Comparison of ENCODE assay signal across 8 mouse cellular contexts in the genomic region with DNA sequence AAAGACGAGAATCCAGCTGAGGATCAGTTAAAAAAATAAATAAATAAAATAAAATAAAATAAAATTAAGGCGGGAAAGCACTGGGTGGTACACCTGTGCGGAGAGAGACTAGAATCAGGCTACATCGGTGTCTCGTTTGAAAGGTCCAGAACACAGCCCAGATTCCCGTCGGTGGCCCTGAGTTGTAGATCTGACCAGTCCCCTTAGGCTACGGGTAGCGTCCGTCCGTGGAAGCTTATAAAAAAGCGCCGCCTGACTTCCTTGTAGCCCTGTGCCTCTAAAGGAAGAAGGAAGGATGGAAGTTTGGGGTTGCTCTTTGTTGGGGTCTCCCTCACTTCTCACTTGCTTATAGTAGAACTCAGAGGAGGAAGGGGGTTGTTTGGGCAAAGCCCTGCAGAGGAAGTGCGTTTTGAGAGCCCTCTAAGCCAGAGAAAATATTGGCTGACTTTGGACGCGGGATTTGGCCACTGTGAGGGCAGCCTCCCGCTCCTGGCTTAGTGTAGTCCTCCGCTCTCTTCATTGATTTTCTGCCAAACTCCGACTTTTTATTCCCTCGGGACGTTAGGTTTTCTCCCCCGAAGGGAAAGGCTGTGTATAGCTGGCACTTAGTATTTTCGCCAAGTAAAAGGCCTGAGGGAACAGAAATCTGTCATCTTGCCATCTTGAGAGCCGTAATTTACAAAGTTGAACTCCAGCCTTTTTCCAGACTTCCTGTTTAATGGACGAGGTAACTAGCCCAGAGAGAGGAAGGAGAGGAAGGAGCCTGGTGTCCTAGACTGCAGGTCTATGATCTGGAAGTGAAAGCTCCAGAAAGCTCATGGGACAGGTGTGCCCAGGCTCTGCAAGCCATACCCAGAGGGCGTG. TPM values are rescaled to one million over a fixed set of nuclear protein-coding genes. Genes with fewer than 3 reads are reported as not detected.
A peak's percentile ranks its signal among the peaks of the same experiment; 100 is the strongest.
DNase-seq lines count a peak whose midpoint lies in the region; ATAC-seq and TF ChIP-seq lines count a peak whose summit lies in the region.

No protein-coding gene starts in this region.

- no peaks in the 10 kb centered on the region for H3K36me3 ChIP-seq in ES-Bruce4 (ENCODE audit: control insufficient read depth, insufficient read depth, low read length, poor library complexity, severe bottlenecking)
- peaks cover 11% of the 10 kb centered on the region; the same call in 1 of the 2 replicates for H3K36me3 ChIP-seq in forebrain, embryonic 15.5 days
- H3K36me3 ChIP-seq in intestine, postnatal 0 days (ENCODE audit: control insufficient read depth, insufficient read depth), result peaks cover 24% of the 10 kb centered on the region

- H3K9ac ChIP-seq in ES-Bruce4 (ENCODE audit: low read depth, poor library complexity, severe bottlenecking), result peak overlapping the region; percentile 62
- peak overlapping the region; percentile 85 for H3K9ac ChIP-seq in forebrain, embryonic 15.5 days (replicated peaks)
- peak overlapping the region; percentile 86 for H3K9ac ChIP-seq in intestine, postnatal 0 days (ENCODE audit: low read depth, low read length)

- TF ChIP-seq CTCF in ES-Bruce4 (IDR thresholded peaks at IDR 0.05; ENCODE audit: low read depth, low read length), result no peak
- TF ChIP-seq CTCF in intestine, postnatal 0 days (IDR thresholded peaks at IDR 0.05; ENCODE audit: low read depth), result no peak

- H3K4me1 ChIP-seq in ES-Bruce4 (ENCODE audit: control insufficient read depth, insufficient read depth, low read length), result no peaks in the 10 kb centered on the region
- H3K4me1 ChIP-seq in forebrain, embryonic 15.5 days, result peaks cover 10% of the 10 kb centered on the region
- peaks cover 14% of the 10 kb centered on the region for H3K4me1 ChIP-seq in intestine, postnatal 0 days (replicated peaks; ENCODE audit: control insufficient read depth, insufficient read depth, low read length)

- peak overlapping the region; percentile 80 for H3K4me3 ChIP-seq in ES-Bruce4 (ENCODE audit: low read depth, low read length)
- peak overlapping the region; percentile 91 for H3K4me3 ChIP-seq in forebrain, embryonic 15.5 days
- H3K4me3 ChIP-seq in intestine, postnatal 0 days (ENCODE audit: low read depth, low read length), result peak overlapping the region; percentile 85

- ATAC-seq in forebrain, embryonic 15.5 days (replicated peaks), result no peak
- ATAC-seq in intestine, postnatal 0 days, result peak; percentile 27; the same call in 1 of the 2 replicates
- no peak for ATAC-seq in monocyte, adult 5-6 weeks (replicated peaks; ENCODE audit: insufficient number of reproducible peaks, low FRiP score, low TSS enrichment, poor library complexity, severe bottlenecking)

- H3K27me3 ChIP-seq in ES-Bruce4 (ENCODE audit: control insufficient read depth, insufficient read depth, low read length, poor library complexity, severe bottlenecking), result no peaks in the 10 kb centered on the region
- no peaks in the 10 kb centered on the region for H3K27me3 ChIP-seq in forebrain, embryonic 15.5 days
- H3K27me3 ChIP-seq in intestine, postnatal 0 days (replicated peaks; ENCODE audit: control insufficient read depth, insufficient read depth, low read length), result no peaks in the 10 kb centered on the region

- H3K4me2 ChIP-seq in forebrain, embryonic 15.5 days (replicated peaks), result peak overlapping the region; percentile 90
- peak overlapping the region; percentile 79 for H3K4me2 ChIP-seq in intestine, postnatal 0 days (replicated peaks; ENCODE audit: low read depth)

- no peak for TF ChIP-seq EP300 in ES-Bruce4 (IDR thresholded peaks at IDR 0.05; ENCODE audit: insufficient read depth, low read depth, low read length)

- 6% methylated on average over 26 of the region's 26 CpGs for WGBS in forebrain, embryonic 15.5 days
- 1% methylated on average over 26 of the region's 26 CpGs for WGBS in intestine, postnatal 0 days

- H3K9me3 ChIP-seq in ES-Bruce4 (replicated peaks; ENCODE audit: control insufficient read depth, insufficient read depth, low read length, poor library complexity, severe bottlenecking), result no peaks in the 10 kb centered on the region
- H3K9me3 ChIP-seq in forebrain, embryonic 15.5 days, result no peaks in the 10 kb centered on the region
- no peaks in the 10 kb centered on the region for H3K9me3 ChIP-seq in intestine, postnatal 0 days (ENCODE audit: control insufficient read depth)

- TF ChIP-seq POLR2A in ES-Bruce4 (IDR thresholded peaks at IDR 0.05; ENCODE audit: insufficient read depth, low read length), result no peak

- no peak overlapping the region for H3K27ac ChIP-seq in ES-Bruce4 (ENCODE audit: insufficient read depth, low read length)
- H3K27ac ChIP-seq in forebrain, embryonic 15.5 days (replicated peaks), result peak overlapping the region; percentile 86
- H3K27ac ChIP-seq in intestine, postnatal 0 days (ENCODE audit: low read depth, low read length), result peak overlapping the region; percentile 90

- peak; percentile 66 for DNase-seq in adrenal gland, postnatal 10 days
- DNase-seq in adrenal gland, adult 8-10 months, result no peak
- peak; percentile 28 for DNase-seq in lung, postnatal 10 days
- no peak for DNase-seq in left cerebral cortex, adult 11 months (ENCODE audit: low spot score)

RNA-seq across cellular contexts. Expression of gene Fuca1, which starts 1.0 kb away (rescaled TPM):
- 100 to 1,000 TPM in 1 of 2 experiments, 10 to 100 TPM in 1; 96.9 to 109 TPM for total RNA-seq in adrenal gland, postnatal 10 days (2021)
- 100 to 1,000 TPM in 3 of 4 experiments, 10 to 100 TPM in 1; 83.5 to 119 (median 106) TPM for total RNA-seq in adrenal gland, adult 8-10 months (2022)
- 46.0 and 47.2 TPM in 2 replicates for polyA plus RNA-seq in ES-Bruce4 (2011; ENCODE audit: insufficient read depth, insufficient read length, low read depth, missing spikeins)
- polyA plus RNA-seq in forebrain, embryonic 15.5 days (2015; fragmentation: Nextera tagmentation; extraction: Ambion mirVana), result 50.9 and 56.7 TPM in 2 replicates
- 717 and 739 TPM in 2 replicates for polyA plus RNA-seq in intestine, postnatal 0 days (2015; fragmentation: Nextera tagmentation; extraction: Ambion mirVana)
- total RNA-seq in monocyte, adult 5-6 weeks (2017), result 180 to 259 TPM (median 226 TPM) in 3 replicates

RNA-seq across cellular contexts. Expression of gene Hmgcl, which starts 24.8 kb away (rescaled TPM):
- total RNA-seq in adrenal gland, postnatal 10 days (2021), result 100 to 1,000 TPM in 1 of 2 experiments, 10 to 100 TPM in 1; 84.4 to 108 TPM
- total RNA-seq in adrenal gland, adult 8-10 months (2022), result 10 to 100 TPM; 51.7 to 68.6 (median 62.8) TPM
- polyA plus RNA-seq in ES-Bruce4 (2011; ENCODE audit: insufficient read depth, insufficient read length, low read depth, missing spikeins), result 18.3 and 22.6 TPM in 2 replicates
- 61.3 and 66.6 TPM in 2 replicates for polyA plus RNA-seq in forebrain, embryonic 15.5 days (2015; fragmentation: Nextera tagmentation; extraction: Ambion mirVana)
- 232 and 235 TPM in 2 replicates for polyA plus RNA-seq in intestine, postnatal 0 days (2015; fragmentation: Nextera tagmentation; extraction: Ambion mirVana)
- total RNA-seq in monocyte, adult 5-6 weeks (2017), result 56.8 to 67.9 TPM (median 60.9 TPM) in 3 replicates

RNA-seq across cellular contexts. Expression of gene Cnr2, which starts 26.3 kb away (rescaled TPM):
- 1 to 10 TPM; 2.4 to 3.9 TPM for total RNA-seq in adrenal gland, postnatal 10 days (2021)
- 1 to 10 TPM; 2.2 to 3.6 (median 2.8) TPM for total RNA-seq in adrenal gland, adult 8-10 months (2022)
- polyA plus RNA-seq in ES-Bruce4 (2011; ENCODE audit: insufficient read depth, insufficient read length, low read depth, missing spikeins), result 0.16 TPM in 1 of 2 replicates, not detected in the other
- 0.08 and 0.13 TPM in 2 replicates for polyA plus RNA-seq in forebrain, embryonic 15.5 days (2015; fragmentation: Nextera tagmentation; extraction: Ambion mirVana)
- polyA plus RNA-seq in intestine, postnatal 0 days (2015; fragmentation: Nextera tagmentation; extraction: Ambion mirVana), result 0.14 and 0.24 TPM in 2 replicates
- total RNA-seq in monocyte, adult 5-6 weeks (2017), result 12.0 to 23.7 TPM (median 19.9 TPM) in 3 replicates

RNA-seq across cellular contexts. Expression of gene Gale, which starts 42.0 kb away (rescaled TPM):
- 10 to 100 TPM; 22.0 to 23.1 TPM for total RNA-seq in adrenal gland, postnatal 10 days (2021)
- total RNA-seq in adrenal gland, adult 8-10 months (2022), result 10 to 100 TPM; 12.5 to 23.3 (median 22.5) TPM
- polyA plus RNA-seq in ES-Bruce4 (2011; ENCODE audit: insufficient read depth, insufficient read length, low read depth, missing spikeins), result 6.8 and 9.4 TPM in 2 replicates
- 35.2 and 35.6 TPM in 2 replicates for polyA plus RNA-seq in forebrain, embryonic 15.5 days (2015; fragmentation: Nextera tagmentation; extraction: Ambion mirVana)
- polyA plus RNA-seq in intestine, postnatal 0 days (2015; fragmentation: Nextera tagmentation; extraction: Ambion mirVana), result 99.5 and 131 TPM in 2 replicates
- 1.5 to 3.7 TPM (median 2.7 TPM) in 3 replicates for total RNA-seq in monocyte, adult 5-6 weeks (2017)

RNA-seq across cellular contexts. Expression of gene Pnrc2, which starts 47.8 kb away (rescaled TPM):
- 100 to 1,000 TPM in 1 of 2 experiments, 10 to 100 TPM in 1; 98.7 to 149 TPM for total RNA-seq in adrenal gland, postnatal 10 days (2021)
- total RNA-seq in adrenal gland, adult 8-10 months (2022), result 100 to 1,000 TPM; 106 to 163 (median 148) TPM
- polyA plus RNA-seq in ES-Bruce4 (2011; ENCODE audit: insufficient read depth, insufficient read length, low read depth, missing spikeins), result 77.4 and 84.4 TPM in 2 replicates
- polyA plus RNA-seq in forebrain, embryonic 15.5 days (2015; fragmentation: Nextera tagmentation; extraction: Ambion mirVana), result 131 and 134 TPM in 2 replicates
- 103 and 114 TPM in 2 replicates for polyA plus RNA-seq in intestine, postnatal 0 days (2015; fragmentation: Nextera tagmentation; extraction: Ambion mirVana)
- 342 to 380 TPM (median 364 TPM) in 3 replicates for total RNA-seq in monocyte, adult 5-6 weeks (2017)

Comparison
In these comparisons a context has a peak if more than half of its experiments do, and no peak if none do; other contexts are left out.
1. DNase-seq: peak in adrenal gland, postnatal 10 days (single experiment) and lung, postnatal 10 days (single experiment); none in adrenal gland, adult 8-10 months (single experiment) and left cerebral cortex, adult 11 months (single experiment).
2. Peak in every context shown above with its lines, with median percentiles within 50 percentile points of each other: H3K4me3 ChIP-seq and H3K9ac ChIP-seq.